Mouse (Mus musculus): Measurements from ENCODE around the gene Banp. TPM values are rescaled to one million over a fixed set of nuclear protein-coding genes. Genes with fewer than 3 reads are reported as not detected.

Banp gene
- total and polyA plus RNA-seq, 3 experiments = 35.7 to 50.7 (median 42.5) TPM

GRCm38 (mm10) chr8:122011066-122011588 lies 61.6 kb downstream of the Banp start:
- peaks cover 97% of the 10 kb centered on the region for H3K36me3 ChIP-seq (replicated peaks)
- no peaks in the 10 kb centered on the region for H3K9me3 ChIP-seq (replicated peaks)
- no peak for ATAC-seq (ENCODE audit: extremely low read depth, insufficient number of reproducible peaks, low FRiP score, poor library complexity, severe bottlenecking)
- DNase-seq (ENCODE audit: low spot score) = no peak
- H3K4me3 ChIP-seq (ENCODE audit: low read depth, low read length) = no peak overlapping the region
- no peaks in the 10 kb centered on the region for H3K27me3 ChIP-seq (ENCODE audit: insufficient read depth, low read length)
- TF ChIP-seq GATA2 (IDR thresholded peaks at IDR 0.05; ENCODE audit: borderline replicate concordance, low read depth, low read length) (no peak), CTCF (IDR thresholded peaks at IDR 0.05; ENCODE audit: low read depth, low read length) (no peak), POLR2AphosphoS5 (IDR thresholded peaks at IDR 0.05; ENCODE audit: insufficient replicate concordance, low read depth, low read length) (no peak), TAL1 (conservative IDR thresholded peaks at IDR 0.05; ENCODE audit: low read depth, low read length) (no peak)
- peaks cover 13% of the 10 kb centered on the region for H3K4me1 ChIP-seq (ENCODE audit: insufficient read depth, low read depth, low read length)

GRCm38 (mm10) chr8:122014606-122015005 lies 65.1 kb downstream of the Banp start:
- no peak for TF ChIP-seq TAL1 (conservative IDR thresholded peaks at IDR 0.05; ENCODE audit: low read depth, low read length)
- no peak for TF ChIP-seq CTCF (IDR thresholded peaks at IDR 0.05; ENCODE audit: low read depth, low read length)
- no peak for TF ChIP-seq GATA2 (IDR thresholded peaks at IDR 0.05; ENCODE audit: borderline replicate concordance, low read depth, low read length)
- TF ChIP-seq GATA1 (IDR thresholded peaks at IDR 0.05; ENCODE audit: borderline replicate concordance, low read length) = no peak
- no peak for TF ChIP-seq POLR2AphosphoS5 (IDR thresholded peaks at IDR 0.05; ENCODE audit: insufficient replicate concordance, low read depth, low read length)
- peaks cover 98% of the 10 kb centered on the region for H3K36me3 ChIP-seq (replicated peaks)
- no peak overlapping the region for H3K4me3 ChIP-seq (ENCODE audit: low read depth, low read length)
- peaks cover 13% of the 10 kb centered on the region for H3K4me1 ChIP-seq (ENCODE audit: insufficient read depth, low read depth, low read length)
- DNase-seq (ENCODE audit: low spot score) = no peak
- no peaks in the 10 kb centered on the region for H3K9me3 ChIP-seq (replicated peaks)
- ATAC-seq (ENCODE audit: extremely low read depth, insufficient number of reproducible peaks, low FRiP score, poor library complexity, severe bottlenecking) = no peak
- no peaks in the 10 kb centered on the region for H3K27me3 ChIP-seq (ENCODE audit: insufficient read depth, low read length)

- DNase-seq (ENCODE audit: low spot score) = no peak
- Histone ChIP-seq H3K4me3 (ENCODE audit: low read depth, low read length) (no peak overlapping the region), H3K36me3 (replicated peaks) (peaks cover 100% of the 10 kb centered on the region), H3K9me3 (replicated peaks) (no peaks in the 10 kb centered on the region), H3K4me1 (ENCODE audit: insufficient read depth, low read depth, low read length) (no peaks in the 10 kb centered on the region; the same call in 1 of the 2 replicates), H3K27me3 (ENCODE audit: insufficient read depth, low read length) (no peaks in the 10 kb centered on the region)
- TF ChIP-seq GATA2 (IDR thresholded peaks at IDR 0.05; ENCODE audit: borderline replicate concordance, low read depth, low read length) (no peak), GATA1 (IDR thresholded peaks at IDR 0.05; ENCODE audit: borderline replicate concordance, low read length) (no peak)
- ATAC-seq (ENCODE audit: extremely low read depth, insufficient number of reproducible peaks, low FRiP score, poor library complexity, severe bottlenecking) = no peak
Observed at GRCm38 (mm10) chr8:122018046-122018831, 68.7 kb downstream of the Banp start.

- H3K36me3 ChIP-seq (replicated peaks) = peaks cover 100% of the 10 kb centered on the region
- H3K27me3 ChIP-seq (ENCODE audit: insufficient read depth, low read length) = no peaks in the 10 kb centered on the region
- no peak for ATAC-seq (ENCODE audit: extremely low read depth, insufficient number of reproducible peaks, low FRiP score, poor library complexity, severe bottlenecking)
- H3K4me1 ChIP-seq (ENCODE audit: insufficient read depth, low read depth, low read length) = no peaks in the 10 kb centered on the region; the same call in 1 of the 2 replicates
- H3K4me3 ChIP-seq (ENCODE audit: low read depth, low read length) = no peak overlapping the region
- no peaks in the 10 kb centered on the region for H3K9me3 ChIP-seq (replicated peaks)
- no peak for TF ChIP-seq GATA2 (IDR thresholded peaks at IDR 0.05; ENCODE audit: borderline replicate concordance, low read depth, low read length)
- no peak for TF ChIP-seq CTCF (IDR thresholded peaks at IDR 0.05; ENCODE audit: low read depth, low read length)
- TF ChIP-seq POLR2AphosphoS5 (IDR thresholded peaks at IDR 0.05; ENCODE audit: insufficient replicate concordance, low read depth, low read length) = no peak
- TF ChIP-seq TAL1 (conservative IDR thresholded peaks at IDR 0.05; ENCODE audit: low read depth, low read length) = no peak
- no peak for TF ChIP-seq GATA1 (IDR thresholded peaks at IDR 0.05; ENCODE audit: borderline replicate concordance, low read length)
- DNase-seq (ENCODE audit: low spot score) = no peak
Observed at GRCm38 (mm10) chr8:122019162-122019561, 69.6 kb downstream of the Banp start.

- no peak for TF ChIP-seq TAL1 (conservative IDR thresholded peaks at IDR 0.05; ENCODE audit: low read depth, low read length)
- no peak for TF ChIP-seq POLR2AphosphoS5 (IDR thresholded peaks at IDR 0.05; ENCODE audit: insufficient replicate concordance, low read depth, low read length)
- TF ChIP-seq GATA2 (IDR thresholded peaks at IDR 0.05; ENCODE audit: borderline replicate concordance, low read depth, low read length) = no peak
- no peak for TF ChIP-seq CTCF (IDR thresholded peaks at IDR 0.05; ENCODE audit: low read depth, low read length)
- no peak for TF ChIP-seq GATA1 (IDR thresholded peaks at IDR 0.05; ENCODE audit: borderline replicate concordance, low read length)
- Histone ChIP-seq H3K36me3 (replicated peaks) (peaks cover 100% of the 10 kb centered on the region), H3K27me3 (ENCODE audit: insufficient read depth, low read length) (no peaks in the 10 kb centered on the region), H3K4me3 (ENCODE audit: low read depth, low read length) (no peak overlapping the region), H3K9me3 (replicated peaks) (no peaks in the 10 kb centered on the region), H3K4me1 (ENCODE audit: insufficient read depth, low read depth, low read length) (no peaks in the 10 kb centered on the region; the same call in 1 of the 2 replicates)
- ATAC-seq (ENCODE audit: extremely low read depth, insufficient number of reproducible peaks, low FRiP score, poor library complexity, severe bottlenecking) = no peak
- DNase-seq (ENCODE audit: low spot score) = no peak
Observed at GRCm38 (mm10) chr8:122020050-122020771, 70.7 kb downstream of the Banp start.

- Histone ChIP-seq H3K36me3 (replicated peaks) (peaks cover 100% of the 10 kb centered on the region), H3K9me3 (replicated peaks) (no peaks in the 10 kb centered on the region), H3K27me3 (ENCODE audit: insufficient read depth, low read length) (no peaks in the 10 kb centered on the region), H3K4me1 (ENCODE audit: insufficient read depth, low read depth, low read length) (no peaks in the 10 kb centered on the region; the same call in 1 of the 2 replicates), H3K4me3 (ENCODE audit: low read depth, low read length) (no peak overlapping the region)
- ATAC-seq (ENCODE audit: extremely low read depth, insufficient number of reproducible peaks, low FRiP score, poor library complexity, severe bottlenecking) (no peak), DNase-seq (ENCODE audit: low spot score) (no peak)
- TF ChIP-seq GATA1 (IDR thresholded peaks at IDR 0.05; ENCODE audit: borderline replicate concordance, low read length) = no peak
- TF ChIP-seq GATA2 (IDR thresholded peaks at IDR 0.05; ENCODE audit: borderline replicate concordance, low read depth, low read length) = no peak
- no peak for TF ChIP-seq TAL1 (conservative IDR thresholded peaks at IDR 0.05; ENCODE audit: low read depth, low read length)
- no peak for TF ChIP-seq CTCF (IDR thresholded peaks at IDR 0.05; ENCODE audit: low read depth, low read length)
- TF ChIP-seq POLR2AphosphoS5 (IDR thresholded peaks at IDR 0.05; ENCODE audit: insufficient replicate concordance, low read depth, low read length) = no peak
Observed at GRCm38 (mm10) chr8:122021725-122022124, 72.2 kb downstream of the Banp start.
